Mouse (Mus musculus) spleen, postnatal 0 days (tissue): Measurements from ENCODE around the gene 0610010K14Rik. TPM values are rescaled to one million over a fixed set of nuclear protein-coding genes. Genes with fewer than 3 reads are reported as not detected.

Experiments
- microRNA counts: library from miRNA; unstranded; fragments of <30 nt; microRNA quantifications from one replicate; lab custom pipeline; 2015
- polyA plus RNA-seq: library from polyadenylated mRNA; unstranded; fragments of >200 nt; fragmentation: Nextera tagmentation; extraction: Ambion mirVana; gene quantifications from 2 replicates; pipeline ENCODE4 v1.2.1, GENCODE M21; 2015

The 0610010K14Rik gene
- 107 and 113 TPM in 2 replicates for polyA plus RNA-seq

GRCm38 (mm10) chr11:70237457-70238167 lies at the start of gene 0610010K14Rik:
Gene 0610010K14Rik, minus strand, starts transcription at chr11:70237914.

GRCm38 (mm10) chr11:70254931-70255531 lies 17.3 kb upstream of the 0610010K14Rik start, which contains the start of gene Alox12:
Gene Alox12, minus strand, starts transcription at chr11:70255353.

GRCm38 (mm10) chr11:70239541-70240279 lies 2.0 kb upstream of the 0610010K14Rik start, which contains the start of the genes Gm21988 and Rnasek:
Gene Gm21988, minus strand, starts transcription at chr11:70239830.
Gene Rnasek, minus strand, starts transcription at chr11:70239842.

GRCm38 (mm10) chr11:70229260-70230010 lies 8.3 kb downstream of the 0610010K14Rik start, which contains the start of gene Bcl6b:
Gene Bcl6b, minus strand, starts transcription at chr11:70229798.

GRCm38 (mm10) chr11:70220731-70221602 lies 16.7 kb downstream of the 0610010K14Rik start, which contains the start of gene Slc16a13:
Gene Slc16a13, minus strand, starts transcription at chr11:70221064.

GRCm38 (mm10) chr11:70212423-70212822 lies 25.3 kb downstream of the 0610010K14Rik start, which contains the start of gene Slc16a11:
Gene Slc16a11, plus strand, starts transcription at chr11:70212752.

MicroRNA genes within 50 kb of the gene (microRNA counts, 519-probe panel; counts per million panel counts)
- microRNA mmu-miR-195 (lab: Ali Mortazavi, UCI) (88.3 counts per million), microRNA mmu-miR-497 (lab: Ali Mortazavi, UCI) (88.3 counts per million)

Other genes starting within 250 kb of the 0610010K14Rik start
- 318 and 353 TPM in 2 replicates for gene Gabarap, start 246.8 kb downstream of the 0610010K14Rik start, polyA plus RNA-seq
- gene Phf23, start 242.1 kb downstream of the 0610010K14Rik start, polyA plus RNA-seq = 26.6 and 35.9 TPM in 2 replicates
- 6.9 and 10.2 TPM in 2 replicates for gene Dvl2, start 237.3 kb downstream of the 0610010K14Rik start, polyA plus RNA-seq
- 58.3 and 59.1 TPM in 2 replicates for gene Acadvl, start 222.5 kb downstream of the 0610010K14Rik start, polyA plus RNA-seq
- 1.5 and 3.1 TPM in 2 replicates for gene Dlg4, start 221.0 kb downstream of the 0610010K14Rik start, polyA plus RNA-seq
- 0.10 and 0.16 TPM in 2 replicates for gene Asgr1, start 183.8 kb downstream of the 0610010K14Rik start, polyA plus RNA-seq
- gene Asgr2, start 145.3 kb downstream of the 0610010K14Rik start, polyA plus RNA-seq = 0.12 TPM in 1 of 2 replicates, not detected in the other
- gene Mgl2, start 107.6 kb downstream of the 0610010K14Rik start, polyA plus RNA-seq = 2.3 and 3.5 TPM in 2 replicates
- gene Clec10a, start 81.7 kb downstream of the 0610010K14Rik start, polyA plus RNA-seq = 2.9 and 5.5 TPM in 2 replicates
- 0.28 and 0.64 TPM in 2 replicates for gene Slc16a11, start 25.2 kb downstream of the 0610010K14Rik start, polyA plus RNA-seq
- gene Slc16a13, start 16.9 kb downstream of the 0610010K14Rik start, polyA plus RNA-seq = 3.0 and 3.3 TPM in 2 replicates
- gene Bcl6b, start 8.1 kb downstream of the 0610010K14Rik start, polyA plus RNA-seq = 5.9 and 8.2 TPM in 2 replicates
- gene Gm21988, start 1.9 kb upstream of the 0610010K14Rik start, polyA plus RNA-seq = 6.9 and 7.8 TPM in 2 replicates
- gene Rnasek, start 1.9 kb upstream of the 0610010K14Rik start, polyA plus RNA-seq = 211 and 216 TPM in 2 replicates
- gene Alox12, start 17.4 kb upstream of the 0610010K14Rik start, polyA plus RNA-seq = 10.6 and 11.9 TPM in 2 replicates
- gene Alox12e, start 84.7 kb upstream of the 0610010K14Rik start, polyA plus RNA-seq = 0.15 and 0.30 TPM in 2 replicates
- gene Alox15, start 114.1 kb upstream of the 0610010K14Rik start, polyA plus RNA-seq = 0.78 and 1.0 TPM in 2 replicates
- gene Pelp1, start 172.1 kb upstream of the 0610010K14Rik start, polyA plus RNA-seq = 14.0 and 14.6 TPM in 2 replicates
- 26.4 and 33.6 TPM in 2 replicates for gene Arrb2, start 194.7 kb upstream of the 0610010K14Rik start, polyA plus RNA-seq
- 20.4 and 26.3 TPM in 2 replicates for gene Med11, start 214.0 kb upstream of the 0610010K14Rik start, polyA plus RNA-seq
- 0.26 and 0.38 TPM in 2 replicates for gene Zmynd15, start 221.5 kb upstream of the 0610010K14Rik start, polyA plus RNA-seq
- gene Cxcl16, start 222.1 kb upstream of the 0610010K14Rik start, polyA plus RNA-seq = 3.3 and 3.7 TPM in 2 replicates